Mouse (Mus musculus) large intestine, adult 2 months (tissue): ENCODE measurements around the gene Cylc2. TPM values are rescaled to one million over a fixed set of nuclear protein-coding genes. Genes with fewer than 3 reads are reported as not detected.

Experiments
- DNase-seq: peaks from one replicate; pipeline ENCODE4 v3.0.0-alpha.2; 2012; ENCODE audit warnings: low read depth, low spot score
- WGBS: fragments of 180-500 bp; shearing (Covaris S2); methylation state at CpG from one replicate; pipeline ENCODE4 v1.1.7; 2018; 5-methylcytosine and 5-hydroxymethylcytosine counted together
- polyA plus RNA-seq: library from polyadenylated mRNA; depleted of rRNA; stranded (reverse); fragments of >200 nt; gene quantifications from 2 replicates; pipeline ENCODE4 v1.2.3, GENCODE M21; 2012; rRNA removed

Cylc2 gene
- not detected in 2 replicates for polyA plus RNA-seq

- 67% methylated on average over 1 of the region's 1 CpGs for WGBS
- DNase-seq = no peak
Measured at GRCm38 (mm10) chr4:51216378-51216777, at the start of gene Cylc2. Gene Cylc2, plus strand, starts transcription at chr4:51216678.
